Comparison of ENCODE assay signal across 8 mouse cellular contexts in genomic region chr5:19226866-19227243, GRCm38 (mm10). TPM values are rescaled to one million over a fixed set of nuclear protein-coding genes. Genes with fewer than 3 reads are reported as not detected.
A peak's percentile ranks its signal among the peaks of the same experiment; 100 is the strongest.
DNase-seq lines count a peak whose midpoint lies in the region; ATAC-seq and TF ChIP-seq lines count a peak whose summit lies in the region.

Magi2 (plus strand) TSS chr5:19227036.

- no peak for TF ChIP-seq CTCF in liver, adult 2 months (IDR thresholded peaks at IDR 0.05; ENCODE audit: low read depth, low read length)

- TF ChIP-seq POLR2A in liver, adult 2 months (IDR thresholded peaks at IDR 0.05; ENCODE audit: extremely low read depth, insufficient read depth, low read length): no peak

- no peak within 1 kb of the TSS for H3K27ac ChIP-seq in liver, adult 2 months (replicated peaks; ENCODE audit: insufficient read depth, low read depth, low read length)
- peak within 1 kb of the TSS; percentile 84 for H3K27ac ChIP-seq in forebrain, embryonic 12.5 days
- H3K27ac ChIP-seq in midbrain, embryonic 16.5 days (ENCODE audit: low read length): peak within 1 kb of the TSS; percentile 86

- DNase-seq in liver, adult 2 months (ENCODE audit: extremely low read depth, low read depth, low spot score): no peak
- no peak for DNase-seq in liver
- DNase-seq in layer of hippocampus, postnatal 10 days (ENCODE audit: low spot score in 2 of 2): no peak
- DNase-seq in yolk sac, embryonic 10.5 days (ENCODE audit: low spot score): no peak
- no peak for DNase-seq in cerebellum, adult 9-11 months
- DNase-seq in thymus, postnatal 25 days: no peak

- H3K79me2 ChIP-seq in liver, adult 2 months (ENCODE audit: control insufficient read depth, insufficient read depth, low read length): no peaks in the 10 kb centered on the region

- no peak for ATAC-seq in forebrain, embryonic 12.5 days (ENCODE audit: low FRiP score)
- ATAC-seq in midbrain, embryonic 16.5 days: no peak; the same call in none of the 2 replicates

- no peaks in the 10 kb centered on the region for H3K9me3 ChIP-seq in forebrain, embryonic 12.5 days
- H3K9me3 ChIP-seq in midbrain, embryonic 16.5 days (replicated peaks; ENCODE audit: control insufficient read depth, low read length, poor library complexity, severe bottlenecking): no peaks in the 10 kb centered on the region

- H3K4me2 ChIP-seq in forebrain, embryonic 12.5 days: peak within 1 kb of the TSS; percentile 87
- peak within 1 kb of the TSS; percentile 98 for H3K4me2 ChIP-seq in midbrain, embryonic 16.5 days (ENCODE audit: low read length)

- peaks cover 13% of the 10 kb centered on the region for H3K27me3 ChIP-seq in liver, adult 2 months (ENCODE audit: control insufficient read depth, insufficient read depth, low read length)
- H3K27me3 ChIP-seq in forebrain, embryonic 12.5 days: no peaks in the 10 kb centered on the region
- H3K27me3 ChIP-seq in midbrain, embryonic 16.5 days (ENCODE audit: control insufficient read depth, insufficient read depth, low read depth, low read length): no peaks in the 10 kb centered on the region

- no peaks in the 10 kb centered on the region for H3K4me1 ChIP-seq in liver, adult 2 months (ENCODE audit: control insufficient read depth, insufficient read depth, low read length)
- H3K4me1 ChIP-seq in forebrain, embryonic 12.5 days: peaks cover 21% of the 10 kb centered on the region
- peaks cover 11% of the 10 kb centered on the region for H3K4me1 ChIP-seq in midbrain, embryonic 16.5 days (ENCODE audit: control insufficient read depth, insufficient read depth, low read length)

- H3K9ac ChIP-seq in liver, adult 2 months (ENCODE audit: low read depth, low read length): peak within 1 kb of the TSS; percentile 3; the same call in 1 of the 2 replicates
- H3K9ac ChIP-seq in forebrain, embryonic 12.5 days: peak within 1 kb of the TSS; percentile 75
- peak within 1 kb of the TSS; percentile 80 for H3K9ac ChIP-seq in midbrain, embryonic 16.5 days (ENCODE audit: low read depth, low read length)

- no peaks in the 10 kb centered on the region for H3K36me3 ChIP-seq in liver, adult 2 months (ENCODE audit: control insufficient read depth, insufficient read depth, low read length)
- H3K36me3 ChIP-seq in forebrain, embryonic 12.5 days (replicated peaks): no peaks in the 10 kb centered on the region
- H3K36me3 ChIP-seq in midbrain, embryonic 16.5 days (ENCODE audit: control insufficient read depth, insufficient read depth, low read length): no peaks in the 10 kb centered on the region

- H3K4me3 ChIP-seq in liver, adult 2 months (ENCODE audit: insufficient read depth, low read depth, low read length): peak within 1 kb of the TSS; percentile 42
- H3K4me3 ChIP-seq in forebrain, embryonic 12.5 days (replicated peaks): peak within 1 kb of the TSS; percentile 66
- peak within 1 kb of the TSS; percentile 79 for H3K4me3 ChIP-seq in midbrain, embryonic 16.5 days (ENCODE audit: low read depth, low read length)

- 1% methylated on average over 18 of the region's 26 CpGs for WGBS in liver, adult 2 months
- WGBS in forebrain, embryonic 12.5 days: 0% methylated on average over 19 of the region's 26 CpGs
- 2% methylated on average over 22 of the region's 26 CpGs for WGBS in midbrain, embryonic 16.5 days

RNA-seq across cellular contexts. Expression of gene Magi2, which starts in this region (rescaled TPM):
- total RNA-seq in liver, adult 2 months (2014; rRNA removed): 0.18 and 0.20 TPM in 2 replicates
- 0.06 and 0.07 TPM in 2 replicates for polyA plus RNA-seq in liver, adult 2 months (2012; rRNA removed)
- 16.4 and 22.3 TPM in 2 replicates for polyA plus RNA-seq in forebrain, embryonic 12.5 days (2016; fragmentation: Nextera tagmentation; extraction: Ambion mirVana)
- total RNA-seq in layer of hippocampus, postnatal 10 days (2021): 10 to 100 TPM; 92.3 to 96.4 TPM
- polyA plus RNA-seq in midbrain, embryonic 16.5 days (2015; fragmentation: Nextera tagmentation; extraction: Ambion mirVana): 33.0 and 35.5 TPM in 2 replicates

Comparison
In these comparisons a context has a peak if more than half of its experiments do, and no peak if none do; other contexts are left out.
1. RNA of gene Magi2 (total RNA-seq): 92.3 to 96.4 TPM in layer of hippocampus, postnatal 10 days; 0.18 to 0.20 TPM in liver, adult 2 months; every median in the first group is over 10 times any median in the second.
2. RNA of gene Magi2 (polyA plus RNA-seq): 33.0 to 35.5 TPM in midbrain, embryonic 16.5 days and 16.4 to 22.3 TPM in forebrain, embryonic 12.5 days; 0.06 to 0.07 TPM in liver, adult 2 months; every median in the first group is over 10 times any median in the second.
3. H3K9ac ChIP-seq: peak in every context shown above with its lines; median percentile 80 in midbrain, embryonic 16.5 days; 75 in forebrain, embryonic 12.5 days; 3 in liver, adult 2 months.
4. Peak in every context shown above with its lines, with median percentiles within 50 percentile points of each other: H3K4me3 ChIP-seq.